Mouse (Mus musculus) frontal cortex, postnatal 25 days (tissue): ENCODE data around the gene Robo2.

ENCODE experiments used
- DNase-seq, 2 experiments: peaks; one replicate each; pipeline ENCODE4 v3.0.0; 2022; ENCODE audit warnings: low spot score in 2 of 2

Gene Robo2

GRCm38 (mm10) chr16:73940211-73940541 lies 471.4 kb downstream of the Robo2 start:
- no peak for DNase-seq

GRCm38 (mm10) chr16:73939423-73940210 lies 472.0 kb downstream of the Robo2 start:
- no peak for DNase-seq

- DNase-seq, result no peak
Measured at GRCm38 (mm10) chr16:73930323-73930722, 481.3 kb downstream of the Robo2 start.

- DNase-seq, result no peak
Measured at GRCm38 (mm10) chr16:73927481-73927880, 484.1 kb downstream of the Robo2 start.

- DNase-seq, result no peak
Measured at GRCm38 (mm10) chr16:73915425-73915824, 496.2 kb downstream of the Robo2 start.

GRCm38 (mm10) chr16:73914936-73915335 lies 496.7 kb downstream of the Robo2 start:
- no peak for DNase-seq

- DNase-seq, result no peak
Measured at GRCm38 (mm10) chr16:73908504-73908903, 503.1 kb downstream of the Robo2 start.

GRCm38 (mm10) chr16:73896856-73897255 lies 514.8 kb downstream of the Robo2 start:
- DNase-seq, result no peak

GRCm38 (mm10) chr16:73881911-73882310 lies 529.7 kb downstream of the Robo2 start:
- no peak for DNase-seq

GRCm38 (mm10) chr16:73877973-73878372 lies 533.7 kb downstream of the Robo2 start:
- no peak for DNase-seq

- no peak for DNase-seq
Measured at GRCm38 (mm10) chr16:73874991-73875390, 536.6 kb downstream of the Robo2 start.

- DNase-seq, result no peak
Measured at GRCm38 (mm10) chr16:73873828-73874558, 537.6 kb downstream of the Robo2 start.

- no peak for DNase-seq
Measured at GRCm38 (mm10) chr16:73870296-73870695, 541.3 kb downstream of the Robo2 start.

- no peak for DNase-seq
Measured at GRCm38 (mm10) chr16:73869527-73870212, 542.0 kb downstream of the Robo2 start.

GRCm38 (mm10) chr16:73864625-73865024 lies 547.0 kb downstream of the Robo2 start:
- DNase-seq, result no peak

- no peak for DNase-seq
Measured at GRCm38 (mm10) chr16:73863748-73864147, 547.9 kb downstream of the Robo2 start.

- DNase-seq, result no peak
Measured at GRCm38 (mm10) chr16:73858717-73859116, 552.9 kb downstream of the Robo2 start.

GRCm38 (mm10) chr16:73855821-73856220 lies 555.8 kb downstream of the Robo2 start:
- no peak for DNase-seq
